Mouse (Mus musculus): ENCODE measurements around the gene Slain2. TPM values are rescaled to one million over a fixed set of nuclear protein-coding genes. Genes with fewer than 3 reads are reported as not detected.

Gene Slain2
- total and polyA plus RNA-seq, 3 experiments, result 11.0 to 34.6 (median 27.5) TPM

GRCm38 (mm10) chr5:72989756-72990155, 75.7 kb downstream of the Slain2 start:
- Histone ChIP-seq H3K4me3 (replicated peaks in 1 of 3; ENCODE audit: low read depth in 2 of 3, low read length in 2 of 3, poor library complexity in 1 of 3) (no peak overlapping the region), H3K4me1 (ENCODE audit: control insufficient read depth in 1 of 2, insufficient read depth in 2 of 2) (no peaks in the 10 kb centered on the region), H3K79me2 (replicated peaks; ENCODE audit: control insufficient read depth, extremely low read depth, insufficient read depth, poor library complexity, severe bottlenecking) (no peaks in the 10 kb centered on the region), H3K36me3 (replicated peaks in 1 of 2; ENCODE audit: control insufficient read depth in 1 of 2, insufficient read depth in 1 of 2, low read length in 1 of 2) (no peaks in the 10 kb centered on the region), H3K4me2 (ENCODE audit: insufficient read depth, low read depth, poor library complexity, severe bottlenecking) (no peak overlapping the region), H3K27ac (ENCODE audit: insufficient read depth, low read depth) (no peak overlapping the region), H3K27me3 (replicated peaks) (no peaks in the 10 kb centered on the region), H3K9me3 (replicated peaks; ENCODE audit: low read length) (no peaks in the 10 kb centered on the region), H3K9ac (ENCODE audit: insufficient read depth, low read depth) (no peak overlapping the region)
- TF ChIP-seq POLR2A (IDR thresholded peaks at IDR 0.05; ENCODE audit: low read depth, low read length), result no peak
- no peak for TF ChIP-seq E2F4 (IDR thresholded peaks at IDR 0.05; ENCODE audit: insufficient replicate concordance, low read depth, low read length)
- no peak for TF ChIP-seq TBP (conservative IDR thresholded peaks at IDR 0.05; ENCODE audit: low read depth, low read length)
- no peak for TF ChIP-seq SMC3 (IDR thresholded peaks at IDR 0.05; ENCODE audit: low read depth, low read length)
- no peak for TF ChIP-seq MAFK (IDR thresholded peaks at IDR 0.05; ENCODE audit: insufficient replicate concordance, low read length)
- TF ChIP-seq CHD1 (IDR thresholded peaks at IDR 0.05; ENCODE audit: low read depth, low read length), result no peak
- TF ChIP-seq USF2 (conservative IDR thresholded peaks at IDR 0.05; ENCODE audit: low read depth, low read length), result no peak
- no peak for TF ChIP-seq MEF2A (IDR thresholded peaks at IDR 0.05; ENCODE audit: borderline replicate concordance, low read depth, low read length)
- no peak for TF ChIP-seq HCFC1 (IDR thresholded peaks at IDR 0.05; ENCODE audit: low read depth, low read length)
- TF ChIP-seq USF1 (IDR thresholded peaks at IDR 0.05; ENCODE audit: low read depth, low read length), result no peak
- no peak for TF ChIP-seq CHD2 (IDR thresholded peaks at IDR 0.05; ENCODE audit: low read length)
- TF ChIP-seq NRF1 (IDR thresholded peaks at IDR 0.05; ENCODE audit: low read depth, low read length), result no peak
- TF ChIP-seq ZMIZ1 (IDR thresholded peaks at IDR 0.05; ENCODE audit: low read depth, low read length), result no peak
- TF ChIP-seq POLR2AphosphoS2 (IDR thresholded peaks at IDR 0.05; ENCODE audit: low read depth, low read length), result no peak
- no peak for TF ChIP-seq MYC (IDR thresholded peaks at IDR 0.05; ENCODE audit: low read depth, low read length)
- TF ChIP-seq RCOR1 (conservative IDR thresholded peaks at IDR 0.05; ENCODE audit: low read depth, low read length), result no peak
- no peak for TF ChIP-seq KAT2A (IDR thresholded peaks at IDR 0.05; ENCODE audit: insufficient replicate concordance, low read length)
- TF ChIP-seq MXI1 (IDR thresholded peaks at IDR 0.05; ENCODE audit: low read depth, low read length), result no peak
- no peak for TF ChIP-seq SIN3A (IDR thresholded peaks at IDR 0.05; ENCODE audit: low read length)
- no peak for TF ChIP-seq CTCF (conservative IDR thresholded peaks at IDR 0.05 in 1 of 2, IDR thresholded peaks at IDR 0.05 in 1 of 2; ENCODE audit: low read depth in 2 of 2, low read length in 2 of 2)
- dilution Hi-C loops (cut with MboI; ENCODE audit: extremely low pct_ligation_motif_present, extremely low pct_unique_long_range_greater_than_20kb, low sequenced_read_pairs) (no loop called here), in situ Hi-C loops (cut with MboI; ENCODE audit: low pct_ligation_motif_present, low pct_unique_long_range_greater_than_20kb, low sequenced_read_pairs) (no loop called here)
- DNase-seq (ENCODE audit: extremely low read depth), result no peak

DNA sequence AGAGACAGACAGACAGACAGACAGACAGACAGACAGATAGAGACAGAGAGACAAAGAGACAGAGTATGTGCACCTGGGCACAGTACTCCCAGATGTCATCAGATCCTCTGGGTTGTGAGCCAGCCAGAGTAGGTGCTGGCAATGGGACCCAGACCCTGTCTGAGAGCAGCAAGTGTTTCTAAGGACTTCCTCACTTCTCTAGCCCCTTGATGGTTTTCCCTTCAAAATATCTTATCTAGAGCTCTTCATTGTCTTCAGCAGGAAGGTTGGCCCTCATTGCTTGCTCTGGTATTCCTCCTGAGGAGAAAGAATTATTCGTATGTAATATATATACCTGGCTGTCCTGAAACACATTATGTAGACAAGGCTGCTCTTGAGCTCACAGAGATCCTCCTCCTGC, 78.4 kb downstream of the Slain2 start:
- H3K4me2 ChIP-seq (ENCODE audit: insufficient read depth, low read depth, poor library complexity, severe bottlenecking), result no peak overlapping the region
- no peak for DNase-seq (ENCODE audit: extremely low read depth)
- no peak overlapping the region for H3K4me3 ChIP-seq (replicated peaks in 1 of 3; ENCODE audit: low read depth in 2 of 3, low read length in 2 of 3, poor library complexity in 1 of 3)
- in situ Hi-C loops (cut with MboI; ENCODE audit: low pct_ligation_motif_present, low pct_unique_long_range_greater_than_20kb, low sequenced_read_pairs), result no loop called here
- no peak overlapping the region for H3K27ac ChIP-seq (ENCODE audit: insufficient read depth, low read depth)
- H3K4me1 ChIP-seq (ENCODE audit: control insufficient read depth in 1 of 2, insufficient read depth in 2 of 2), result no peaks in the 10 kb centered on the region
- no peaks in the 10 kb centered on the region for H3K79me2 ChIP-seq (replicated peaks; ENCODE audit: control insufficient read depth, extremely low read depth, insufficient read depth, poor library complexity, severe bottlenecking)
- H3K9ac ChIP-seq (ENCODE audit: insufficient read depth, low read depth), result no peak overlapping the region
- H3K27me3 ChIP-seq (replicated peaks), result no peaks in the 10 kb centered on the region
- no peak for TF ChIP-seq RCOR1 (conservative IDR thresholded peaks at IDR 0.05; ENCODE audit: low read depth, low read length)
- no peak for TF ChIP-seq IRF4 (IDR thresholded peaks at IDR 0.05; ENCODE audit: low read depth, low read length)
- TF ChIP-seq RAD21 (IDR thresholded peaks at IDR 0.05; ENCODE audit: low read depth, low read length), result no peak
- no peak for TF ChIP-seq BHLHE40 (IDR thresholded peaks at IDR 0.05; ENCODE audit: low read depth, low read length)
- TF ChIP-seq GABPA (IDR thresholded peaks at IDR 0.05; ENCODE audit: insufficient replicate concordance, low read depth, low read length), result no peak
- no peak for TF ChIP-seq SMC3 (IDR thresholded peaks at IDR 0.05; ENCODE audit: low read depth, low read length)
- TF ChIP-seq EP300 (IDR thresholded peaks at IDR 0.05; ENCODE audit: low read length), result no peak
- TF ChIP-seq MAFK (IDR thresholded peaks at IDR 0.05; ENCODE audit: insufficient replicate concordance, low read length), result no peak
- no peaks in the 10 kb centered on the region for H3K9me3 ChIP-seq (replicated peaks; ENCODE audit: low read length)
- dilution Hi-C loops (cut with MboI; ENCODE audit: extremely low pct_ligation_motif_present, extremely low pct_unique_long_range_greater_than_20kb, low sequenced_read_pairs), result no loop called here
- no peaks in the 10 kb centered on the region for H3K36me3 ChIP-seq (replicated peaks in 1 of 2; ENCODE audit: control insufficient read depth in 1 of 2, insufficient read depth in 1 of 2, low read length in 1 of 2)
